Mouse (Mus musculus): ENCODE data around the gene Ryr2. TPM values are rescaled to one million over a fixed set of nuclear protein-coding genes. Genes with fewer than 3 reads are reported as not detected.

The Ryr2 gene
- total and polyA plus RNA-seq, 3 experiments: 0.11 to 0.13 TPM; not detected in 1

GRCm38 (mm10) chr13:12037241-12037640 is 69.5 kb downstream of the Ryr2 start:
- no peak for DNase-seq (ENCODE audit: extremely low read depth)
- H3K4me1 ChIP-seq (ENCODE audit: control insufficient read depth in 1 of 2, insufficient read depth in 2 of 2): peaks cover 0 to 11% of the 10 kb centered on the region in 2 experiments; a peak in 2 of 4 replicates
- H3K9ac ChIP-seq (ENCODE audit: insufficient read depth, low read depth): no peak overlapping the region
- no peak overlapping the region for H3K27ac ChIP-seq (ENCODE audit: insufficient read depth, low read depth)
- in situ Hi-C loops (cut with MboI; ENCODE audit: low pct_ligation_motif_present, low pct_unique_long_range_greater_than_20kb, low sequenced_read_pairs): no loop called here
- no peak overlapping the region for H3K4me2 ChIP-seq (ENCODE audit: insufficient read depth, low read depth, poor library complexity, severe bottlenecking)
- no peaks in the 10 kb centered on the region for H3K27me3 ChIP-seq (replicated peaks)
- no peaks in the 10 kb centered on the region for H3K79me2 ChIP-seq (replicated peaks; ENCODE audit: control insufficient read depth, extremely low read depth, insufficient read depth, poor library complexity, severe bottlenecking)
- no peaks in the 10 kb centered on the region for H3K36me3 ChIP-seq (replicated peaks in 1 of 2; ENCODE audit: control insufficient read depth in 1 of 2, insufficient read depth in 1 of 2, low read length in 1 of 2)
- H3K4me3 ChIP-seq (replicated peaks in 1 of 3; ENCODE audit: low read depth in 2 of 3, low read length in 2 of 3, poor library complexity in 1 of 3): no peak overlapping the region
- dilution Hi-C loops (cut with MboI; ENCODE audit: extremely low pct_ligation_motif_present, extremely low pct_unique_long_range_greater_than_20kb, low sequenced_read_pairs): no loop called here
- TF ChIP-seq POLR2A (IDR thresholded peaks at IDR 0.05; ENCODE audit: low read depth, low read length) (no peak), GABPA (IDR thresholded peaks at IDR 0.05; ENCODE audit: insufficient replicate concordance, low read depth, low read length) (no peak), NELFE (IDR thresholded peaks at IDR 0.05; ENCODE audit: low read depth, low read length) (no peak), ZNF384 (IDR thresholded peaks at IDR 0.05; ENCODE audit: low read depth, low read length) (no peak), HCFC1 (IDR thresholded peaks at IDR 0.05; ENCODE audit: low read depth, low read length) (no peak), MAZ (IDR thresholded peaks at IDR 0.05; ENCODE audit: low read depth, low read length) (no peak), KAT2A (IDR thresholded peaks at IDR 0.05; ENCODE audit: insufficient replicate concordance, low read length) (no peak), MYC (IDR thresholded peaks at IDR 0.05; ENCODE audit: low read depth, low read length) (no peak), MAFK (IDR thresholded peaks at IDR 0.05; ENCODE audit: insufficient replicate concordance, low read length) (no peak), ELF1 (IDR thresholded peaks at IDR 0.05; ENCODE audit: low read depth, low read length) (no peak), PAX5 (IDR thresholded peaks at IDR 0.05; ENCODE audit: low read length) (no peak), JUND (conservative IDR thresholded peaks at IDR 0.05; ENCODE audit: low read depth, low read length) (no peak), EP300 (IDR thresholded peaks at IDR 0.05; ENCODE audit: low read length) (no peak), TBP (conservative IDR thresholded peaks at IDR 0.05; ENCODE audit: low read depth, low read length) (no peak), RCOR1 (conservative IDR thresholded peaks at IDR 0.05; ENCODE audit: low read depth, low read length) (no peak), USF1 (IDR thresholded peaks at IDR 0.05; ENCODE audit: low read depth, low read length) (no peak), POLR2AphosphoS2 (IDR thresholded peaks at IDR 0.05; ENCODE audit: low read depth, low read length) (no peak)
- no peaks in the 10 kb centered on the region for H3K9me3 ChIP-seq (replicated peaks; ENCODE audit: low read length)

- no peak overlapping the region for H3K4me3 ChIP-seq (replicated peaks in 1 of 3; ENCODE audit: low read depth in 2 of 3, low read length in 2 of 3, poor library complexity in 1 of 3)
- in situ Hi-C loops (cut with MboI; ENCODE audit: low pct_ligation_motif_present, low pct_unique_long_range_greater_than_20kb, low sequenced_read_pairs): no loop called here
- H3K9me3 ChIP-seq (replicated peaks; ENCODE audit: low read length): no peaks in the 10 kb centered on the region
- H3K4me1 ChIP-seq (ENCODE audit: control insufficient read depth in 1 of 2, insufficient read depth in 2 of 2): peaks cover 0 to 11% of the 10 kb centered on the region in 2 experiments; a peak in 2 of 4 replicates
- dilution Hi-C loops (cut with MboI; ENCODE audit: extremely low pct_ligation_motif_present, extremely low pct_unique_long_range_greater_than_20kb, low sequenced_read_pairs): no loop called here
- no peak overlapping the region for H3K4me2 ChIP-seq (ENCODE audit: insufficient read depth, low read depth, poor library complexity, severe bottlenecking)
- no peaks in the 10 kb centered on the region for H3K27me3 ChIP-seq (replicated peaks)
- DNase-seq (ENCODE audit: extremely low read depth): no peak
- no peaks in the 10 kb centered on the region for H3K36me3 ChIP-seq (replicated peaks in 1 of 2; ENCODE audit: control insufficient read depth in 1 of 2, insufficient read depth in 1 of 2, low read length in 1 of 2)
- H3K27ac ChIP-seq (ENCODE audit: insufficient read depth, low read depth): no peak overlapping the region
- no peak overlapping the region for H3K9ac ChIP-seq (ENCODE audit: insufficient read depth, low read depth)
- H3K79me2 ChIP-seq (replicated peaks; ENCODE audit: control insufficient read depth, extremely low read depth, insufficient read depth, poor library complexity, severe bottlenecking): no peaks in the 10 kb centered on the region
- no peak for TF ChIP-seq E2F4 (IDR thresholded peaks at IDR 0.05; ENCODE audit: insufficient replicate concordance, low read depth, low read length)
- no peak for TF ChIP-seq MEF2A (IDR thresholded peaks at IDR 0.05; ENCODE audit: borderline replicate concordance, low read depth, low read length)
- TF ChIP-seq PAX5 (IDR thresholded peaks at IDR 0.05; ENCODE audit: low read length): no peak
- TF ChIP-seq ETS1 (conservative IDR thresholded peaks at IDR 0.05; ENCODE audit: low read depth, low read length): no peak
- no peak for TF ChIP-seq POLR2AphosphoS2 (IDR thresholded peaks at IDR 0.05; ENCODE audit: low read depth, low read length)
These were observed 69.9 kb downstream of the Ryr2 start for GRCm38 (mm10) chr13:12036834-12037233.

All from CH12.LX (cell line).